Mouse (Mus musculus): ENCODE data around the gene Tcap. TPM values are rescaled to one million over a fixed set of nuclear protein-coding genes. Genes with fewer than 3 reads are reported as not detected.
A peak's percentile ranks its signal among the peaks of the same experiment; 100 is the strongest.

Gene Tcap
- total RNA-seq, 2 experiments from 2014 or later, result 447 to 769 TPM

DNA sequence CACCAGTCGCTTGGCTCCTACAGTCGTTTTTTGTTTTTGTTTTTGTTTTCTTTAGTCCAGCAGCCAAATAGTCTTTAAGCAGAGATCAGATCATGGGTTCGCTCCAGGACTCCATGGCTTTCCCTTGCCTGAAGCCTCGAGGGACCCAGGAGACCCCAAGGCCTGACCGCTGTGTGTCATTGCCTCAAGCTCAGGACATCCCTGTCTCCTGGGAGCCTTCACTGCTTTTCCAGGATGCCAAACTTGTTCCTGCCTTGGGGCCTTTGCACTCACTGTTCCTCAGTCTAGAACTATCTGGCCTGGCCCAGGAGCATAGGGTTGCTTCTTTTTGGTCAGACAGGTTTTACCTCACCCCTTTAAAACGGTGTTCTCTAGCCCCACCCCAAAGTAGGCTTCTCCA lies 23.0 kb downstream of the Tcap start:
- no peak for DNase-seq (ENCODE audit: low spot score in 2 of 2)

DNA sequence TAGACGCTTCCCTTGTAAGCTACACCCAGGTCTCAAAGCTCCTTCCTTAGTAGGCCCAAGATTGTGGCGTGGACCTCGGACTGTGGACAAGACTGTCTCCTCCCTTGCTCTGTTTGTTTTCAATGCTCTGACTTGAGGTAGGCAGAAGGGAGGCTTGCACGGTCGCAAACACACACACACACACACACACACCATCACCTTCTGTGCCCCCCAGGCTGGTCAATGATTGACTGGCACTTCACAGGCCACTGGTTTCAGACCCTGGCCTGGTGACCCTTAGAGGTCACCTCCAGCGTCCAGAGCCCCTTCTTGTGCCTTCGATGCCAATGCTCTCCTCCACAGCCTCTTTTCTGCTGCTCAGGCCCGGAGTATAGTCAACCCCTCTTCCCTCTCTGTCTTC lies 25.3 kb downstream of the Tcap start:
- DNase-seq (ENCODE audit: low spot score in 2 of 2), result no peak

DNA sequence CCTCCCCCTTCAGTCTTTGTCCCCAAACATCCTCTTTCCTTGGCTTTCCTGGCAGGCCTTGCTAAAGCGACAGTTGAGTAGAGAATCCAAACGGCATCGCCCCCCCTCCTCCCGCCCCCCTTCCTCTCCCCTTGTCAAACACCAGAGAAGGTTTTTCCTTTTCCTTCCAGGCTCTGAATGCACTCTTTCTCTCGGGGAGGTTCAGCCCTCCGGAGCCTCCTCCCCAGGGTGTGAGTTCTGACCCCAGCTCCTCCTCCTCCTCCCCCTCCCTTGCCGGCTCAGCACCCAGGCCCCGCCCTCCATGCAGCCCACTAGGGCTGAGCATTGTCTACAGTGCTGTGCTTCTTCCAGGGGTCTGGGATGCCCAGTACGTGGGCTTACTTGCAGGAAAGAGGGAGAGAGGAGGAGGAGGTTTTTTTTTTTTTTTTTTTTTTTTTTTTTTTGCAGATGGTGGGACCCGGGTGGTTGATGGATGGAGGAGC lies 25.8 kb downstream of the Tcap start:
- DNase-seq (ENCODE audit: low spot score in 2 of 2), result no peak

DNA sequence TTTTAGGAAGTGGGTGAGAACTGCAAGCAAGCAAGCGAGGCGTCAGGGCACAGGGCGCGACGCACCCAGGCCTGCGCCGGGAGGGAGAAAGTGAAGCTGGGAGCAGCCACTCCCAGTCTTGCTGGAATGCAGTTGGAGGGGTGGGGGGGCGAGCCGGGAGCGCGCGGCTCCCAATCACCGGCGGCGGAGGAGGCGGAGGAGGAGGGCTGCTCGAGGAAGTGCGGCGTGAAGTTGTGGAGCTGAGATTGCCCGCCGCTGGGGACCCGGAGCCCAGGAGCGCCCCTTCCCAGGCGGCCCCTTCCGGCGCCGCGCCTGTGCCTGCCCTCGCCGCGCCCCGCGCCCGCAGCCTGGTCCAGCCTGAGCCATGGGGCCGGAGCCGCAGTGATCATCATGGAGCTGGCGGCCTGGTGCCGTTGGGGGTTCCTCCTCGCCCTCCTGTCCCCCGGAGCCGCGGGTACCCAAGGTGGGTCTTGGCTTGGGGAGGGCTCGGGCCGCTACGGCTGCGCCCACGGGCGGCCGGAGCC lies 28.7 kb downstream of the Tcap start, which contains the start of gene Erbb2:
Gene Erbb2 (plus strand): TSS at position 198 of the 524 bp plus-strand sequence.
- DNase-seq (ENCODE audit: low spot score in 2 of 2), result peak; percentile 59 to 70

DNA sequence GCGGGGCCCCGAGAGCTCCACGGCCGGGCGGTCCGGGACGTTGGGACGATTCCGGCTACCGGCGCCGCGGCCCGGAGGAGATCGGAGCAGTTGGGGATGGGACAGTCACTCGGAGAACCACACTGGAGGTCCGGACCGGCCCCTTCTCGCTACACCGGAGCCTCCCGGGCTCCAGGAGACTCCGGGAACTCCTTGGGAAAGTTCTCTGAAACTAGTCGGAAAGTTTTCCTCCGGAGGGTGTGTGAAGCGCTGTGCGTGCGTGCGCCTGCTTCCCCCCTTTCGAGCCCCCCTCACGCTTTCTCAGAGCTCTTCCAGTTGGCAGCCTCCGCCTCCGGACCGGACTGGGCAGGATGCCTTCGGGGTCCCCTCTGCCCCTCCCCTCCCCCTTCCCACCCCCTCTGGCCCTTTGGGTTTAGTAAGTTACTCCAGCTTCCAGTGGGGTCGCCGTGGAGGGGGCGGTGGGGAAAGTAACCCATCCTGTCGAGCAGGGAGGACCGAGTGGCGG lies 29.2 kb downstream of the Tcap start:
- DNase-seq (ENCODE audit: low spot score in 2 of 2), result peak in 1 of 2 experiments; percentile 44

DNA sequence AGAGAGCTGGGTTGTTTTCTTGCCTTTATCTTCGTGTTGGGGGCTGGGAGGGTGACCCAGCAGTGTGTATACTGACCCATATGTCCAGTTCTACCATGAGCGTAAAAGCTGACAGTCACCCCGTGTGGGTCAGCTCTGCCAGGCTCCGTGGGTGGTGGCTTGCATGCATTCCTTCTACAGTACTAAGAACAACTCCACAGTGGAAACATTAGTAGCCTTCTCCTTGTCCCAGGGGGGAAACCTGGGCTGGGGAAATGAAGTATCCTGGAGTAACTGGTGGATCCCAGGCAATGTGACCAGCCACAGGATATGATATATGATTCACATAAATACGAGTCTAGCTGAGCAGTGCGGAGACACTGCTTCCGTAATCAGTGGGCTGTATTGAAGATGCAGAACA lies 30.1 kb downstream of the Tcap start:
- DNase-seq (ENCODE audit: low spot score in 2 of 2), result no peak

DNA sequence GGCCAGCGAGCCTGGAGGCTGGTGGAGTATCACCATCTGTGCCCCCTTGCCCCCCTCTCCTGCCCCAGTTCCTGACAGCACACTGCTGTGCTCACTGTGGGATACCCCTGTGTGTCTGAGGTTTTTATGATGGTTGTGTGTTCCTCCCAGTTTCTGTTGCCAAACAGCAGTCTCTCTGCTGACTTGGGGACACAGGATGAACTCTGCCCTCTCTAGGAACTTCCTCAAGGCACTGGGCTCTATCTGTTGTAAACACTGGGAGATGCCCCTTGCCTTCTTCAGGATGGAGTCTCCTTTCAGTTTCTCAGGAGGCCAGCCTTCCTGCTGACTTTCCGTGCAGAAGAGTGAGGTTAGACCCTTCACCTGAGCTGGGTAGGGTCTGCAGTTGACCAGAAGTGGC lies 30.6 kb downstream of the Tcap start:
- no peak for DNase-seq (ENCODE audit: low spot score in 2 of 2)

DNA sequence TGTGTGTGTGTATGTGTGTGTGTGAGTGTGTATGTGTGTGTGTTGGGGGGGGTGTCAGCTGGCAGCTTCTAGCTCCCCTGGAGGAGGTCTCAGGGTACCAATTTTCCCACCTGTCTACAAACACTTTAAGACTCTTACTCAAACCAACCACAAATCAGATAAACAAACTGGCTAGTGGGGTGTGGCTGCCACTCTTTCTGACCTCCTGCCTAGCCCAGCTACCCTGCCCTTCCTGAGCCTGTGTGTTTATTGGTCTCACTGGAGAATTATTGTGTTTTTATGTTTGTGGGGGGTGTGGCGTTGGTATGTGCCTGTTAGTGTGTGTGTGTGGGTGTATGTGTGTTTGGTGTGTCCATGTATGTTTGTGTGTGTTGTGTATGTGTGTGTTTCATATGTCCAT lies 33.5 kb downstream of the Tcap start:
- no peak for DNase-seq (ENCODE audit: low spot score in 2 of 2)

DNA sequence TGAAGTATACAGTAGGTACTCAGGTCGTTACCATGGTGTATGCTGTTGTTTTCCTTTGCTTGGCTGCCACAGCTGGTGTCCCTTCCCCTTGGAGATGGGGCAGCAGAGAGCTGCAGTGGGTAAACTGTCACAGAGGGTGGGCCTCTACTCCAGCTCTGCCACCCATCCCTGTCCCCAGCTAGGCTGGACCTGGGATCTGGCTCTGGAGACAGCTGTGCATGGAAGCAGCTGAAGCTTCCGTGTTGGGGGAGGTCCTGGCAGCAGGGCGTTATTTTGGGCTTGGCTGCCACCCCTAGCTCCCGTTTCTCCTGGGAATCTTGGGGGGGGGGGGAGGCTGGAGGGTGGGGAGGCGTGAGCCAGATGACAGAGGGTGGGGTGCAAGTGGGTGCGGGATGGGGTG lies 34.7 kb downstream of the Tcap start:
- no peak for DNase-seq (ENCODE audit: low spot score in 2 of 2)

DNA sequence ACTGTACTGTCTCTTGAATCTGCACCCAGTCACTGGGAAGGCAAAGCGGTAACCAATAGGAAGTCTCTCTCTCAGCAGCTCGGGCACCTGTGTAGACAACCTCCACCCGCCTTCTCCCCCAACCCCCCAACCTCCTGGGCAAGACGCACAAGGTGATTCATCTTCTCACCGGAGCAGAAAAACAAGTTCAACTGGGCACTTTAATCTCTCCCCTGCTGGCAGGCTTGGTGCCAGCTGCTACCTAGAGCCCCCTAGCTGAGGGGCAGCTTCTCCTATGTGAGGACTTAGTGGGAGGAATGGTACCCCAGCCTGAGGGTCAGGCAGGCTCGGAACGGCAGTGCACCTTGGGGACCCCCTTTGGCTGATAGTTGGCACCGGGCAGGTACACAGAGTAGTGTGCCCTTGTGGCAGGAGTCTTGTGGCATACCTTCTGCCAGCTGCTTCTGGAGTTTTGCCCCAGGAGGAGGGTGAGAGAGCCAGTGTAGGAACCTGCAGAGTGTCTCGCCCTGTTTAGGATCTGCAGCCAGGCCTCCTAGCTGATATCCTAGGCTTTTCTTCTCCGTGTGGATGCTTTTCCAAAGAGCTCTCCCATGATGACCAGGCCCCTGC lies 35.4 kb downstream of the Tcap start:
- DNase-seq (ENCODE audit: low spot score in 2 of 2), result no peak

DNA sequence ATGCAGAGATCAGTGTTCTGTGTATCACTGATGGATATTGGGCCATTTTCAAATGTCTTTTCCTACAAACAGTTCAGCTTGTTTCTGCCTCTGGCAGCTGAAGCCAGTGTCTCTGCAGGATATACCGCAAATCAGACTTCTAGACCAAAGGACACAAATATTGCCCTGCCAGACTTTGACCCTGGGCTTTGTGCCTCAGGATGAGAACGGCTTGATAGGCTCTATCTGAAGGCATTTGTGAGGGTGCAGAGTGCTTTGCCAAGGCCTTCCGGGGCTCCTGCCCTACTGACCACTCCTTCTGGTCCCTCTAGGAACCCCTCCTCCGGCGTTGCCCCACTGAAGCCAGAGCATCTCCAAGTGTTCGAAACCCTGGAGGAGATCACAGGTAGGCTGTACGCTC lies 43.0 kb downstream of the Tcap start:
- DNase-seq (ENCODE audit: low spot score in 2 of 2), result no peak

DNA sequence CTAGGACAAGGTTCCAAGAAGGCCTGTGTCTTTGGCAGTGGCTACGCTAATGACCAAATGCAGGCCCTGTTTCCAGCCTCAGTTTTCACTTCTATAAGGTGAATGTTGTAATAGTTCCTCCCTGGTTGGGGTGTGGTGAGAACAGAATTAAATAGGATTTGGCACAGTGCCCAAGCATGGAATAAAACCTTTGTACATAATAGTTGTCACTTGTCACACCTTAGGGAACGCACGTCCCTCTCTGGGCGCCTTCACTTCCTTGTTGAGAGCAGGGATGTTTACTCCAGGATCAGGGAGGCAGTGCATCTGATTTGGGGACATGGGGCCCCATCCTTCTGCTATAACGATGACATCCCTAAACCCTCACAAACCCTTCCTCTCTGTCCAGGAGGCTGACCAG lies 44.8 kb downstream of the Tcap start:
- DNase-seq (ENCODE audit: low spot score in 2 of 2), result no peak

DNA sequence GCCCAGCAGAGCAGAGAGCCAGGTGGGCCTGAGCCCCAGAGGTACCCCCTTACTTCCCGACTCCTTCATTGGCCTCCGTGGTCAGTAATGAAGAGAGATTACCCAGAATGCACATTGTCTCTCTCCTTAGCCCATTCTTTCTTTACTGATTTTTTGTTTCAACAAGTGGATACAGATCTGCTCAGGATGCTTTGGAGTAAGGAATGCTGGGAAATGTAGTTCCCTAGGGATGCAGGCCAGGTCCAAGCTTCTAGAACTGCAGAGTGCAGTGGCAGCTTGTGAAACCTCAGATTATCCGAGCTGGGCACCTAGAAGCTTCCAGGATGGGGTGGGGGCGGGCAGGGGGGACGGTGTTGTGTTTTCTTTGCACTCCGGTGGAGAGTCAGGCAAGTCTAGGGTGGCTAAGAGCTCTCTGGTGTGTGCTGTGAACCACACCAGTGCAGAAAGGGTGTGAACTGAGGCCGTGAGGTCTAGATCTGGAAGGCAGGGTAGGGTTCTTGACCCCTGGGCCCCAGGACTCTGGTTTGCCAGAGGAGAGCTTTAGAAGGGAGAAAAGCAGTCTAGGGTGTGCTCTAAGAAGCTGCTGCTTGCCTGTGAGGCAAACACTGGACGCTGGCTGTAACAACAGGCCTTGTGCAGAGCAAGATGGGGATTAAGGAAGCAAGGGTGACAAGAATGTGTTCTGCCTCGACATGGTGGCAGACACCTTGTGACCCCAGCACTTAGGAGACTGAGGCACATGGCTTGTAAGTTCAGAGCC lies 48.3 kb downstream of the Tcap start:
- no peak for DNase-seq (ENCODE audit: low spot score in 2 of 2)

Other genes starting within 250 kb of the Tcap start
- 10 to 100 TPM; 16.9 to 18.2 TPM for gene Fbxl20, start 233.4 kb upstream of the Tcap start, total RNA-seq (2021)
- 10 to 100 TPM; 28.5 to 34.8 TPM for gene Med1, start 190.5 kb upstream of the Tcap start, total RNA-seq (2021)
- 10 to 100 TPM; 28.5 to 31.0 TPM for gene Cdk12, start 180.8 kb upstream of the Tcap start, total RNA-seq (2021)
- gene Neurod2, start 54.2 kb upstream of the Tcap start, total RNA-seq (2021), result not detected
- under 1 TPM; 0.52 to 0.70 TPM for gene Ppp1r1b, start 35.4 kb upstream of the Tcap start, total RNA-seq (2021)
- gene Stard3, start 25.4 kb upstream of the Tcap start, total RNA-seq (2021), result 10 to 100 TPM; 14.1 to 16.9 TPM
- under 1 TPM in 1 of 2 experiments, not detected in 1; 0.71 TPM for gene Pnmt, start 2.6 kb downstream of the Tcap start, total RNA-seq (2021)
- 1 to 10 TPM; 4.6 to 5.6 TPM for gene Pgap3, start 16.7 kb downstream of the Tcap start, total RNA-seq (2021)
- 10 to 100 TPM; 19.6 to 23.5 TPM for gene Erbb2, start 28.7 kb downstream of the Tcap start, total RNA-seq (2021)
- gene Mien1, start 55.2 kb downstream of the Tcap start, total RNA-seq (2021), result 10 to 100 TPM; 28.0 to 29.0 TPM
- under 1 TPM in 1 of 2 experiments, not detected in 1; 0.16 TPM for gene Grb7, start 62.6 kb downstream of the Tcap start, total RNA-seq (2021)
- gene Ikzf3, start 162.2 kb downstream of the Tcap start, total RNA-seq (2021), result under 1 TPM; 0.54 to 0.74 TPM
- gene Zpbp2, start 167.3 kb downstream of the Tcap start, total RNA-seq (2021), result not detected
- gene Ormdl3, start 203.6 kb downstream of the Tcap start, total RNA-seq (2021), result 10 to 100 TPM; 28.0 to 28.3 TPM
- not detected for gene Lrrc3c, start 214.5 kb downstream of the Tcap start, total RNA-seq (2021)
- 10 to 100 TPM; 11.0 to 13.9 TPM for gene Gm12355, start 241.8 kb downstream of the Tcap start, total RNA-seq (2021)
- under 1 TPM; 0.49 to 0.76 TPM for gene Gsdma3, start 242.5 kb downstream of the Tcap start, total RNA-seq (2021)

Measured in gastrocnemius, postnatal 4 days (tissue).